Mouse (Mus musculus) forebrain, embryonic 11.5 days (tissue): ENCODE data around the gene Nav2. TPM values are rescaled to one million over a fixed set of nuclear protein-coding genes. Genes with fewer than 3 reads are reported as not detected.
A peak's percentile ranks its signal among the peaks of the same experiment; 100 is the strongest.

Experiments used
- ATAC-seq: fragments of 200-750 bp; cut with Nextera tagmentation; replicated peaks from 2 replicates; pipeline ENCODE4 v1.8.0; 2017; ENCODE audit warnings: moderate TSS enrichment; ENCODE audit not compliant: low FRiP score
- DNase-seq: peaks from one replicate; pipeline ENCODE4 v3.0.0-alpha.2; 2017; ENCODE audit warnings: low spot score
- H3K27ac ChIP-seq: fragments of 300-500 bp; sonication (generic); 2 replicates; pipeline ENCODE4 v1.5.1; 2014; ENCODE audit warnings: low read depth, low read length
- H3K27me3 ChIP-seq: fragments of 300-500 bp; sonication (generic); 2 replicates; pipeline ENCODE4 v1.6.1; 2014; ENCODE audit warnings: mild to moderate bottlenecking, low read length, mixed read lengths; ENCODE audit not compliant: control insufficient read depth, insufficient read depth
- H3K36me3 ChIP-seq: fragments of 300-500 bp; sonication (generic); 2 replicates; pipeline ENCODE4 v1.6.1; 2014; ENCODE audit warnings: mild to moderate bottlenecking, low read length, moderate library complexity, mixed read lengths; ENCODE audit not compliant: control insufficient read depth, insufficient read depth
- H3K4me1 ChIP-seq: fragments of 300-500 bp; sonication (generic); replicated peaks from 2 replicates; pipeline ENCODE4 v1.6.1; 2014; ENCODE audit warnings: low read length, mixed read lengths; ENCODE audit not compliant: control insufficient read depth, insufficient read depth
- H3K4me2 ChIP-seq: fragments of 300-500 bp; sonication (generic); 2 replicates; pipeline ENCODE4 v1.6.1; 2014; ENCODE audit warnings: low read depth, mild to moderate bottlenecking, low read length, moderate library complexity, mixed read lengths; ENCODE audit not compliant: severe bottlenecking
- H3K4me3 ChIP-seq: fragments of 300-500 bp; sonication (generic); 2 replicates; pipeline ENCODE4 v1.5.1; 2014; ENCODE audit warnings: low read depth, low read length
- H3K9ac ChIP-seq: fragments of 300-500 bp; sonication (generic); 2 replicates; pipeline ENCODE4 v1.6.1; 2014; ENCODE audit warnings: low read length
- H3K9me3 ChIP-seq: fragments of 300-500 bp; sonication (generic); 2 replicates; pipeline ENCODE4 v1.6.1; 2016; ENCODE audit warnings: low read length, mixed read lengths; ENCODE audit not compliant: control insufficient read depth
- WGBS: fragments of 180-500 bp; shearing (Covaris S2); extraction: QIAGEN DNeasy Blood & Tissue Kit; methylation state at CpG from one replicate; pipeline ENCODE4 v1.1.7; 2014; 5-methylcytosine and 5-hydroxymethylcytosine counted together
- polyA plus RNA-seq: library from polyadenylated mRNA; unstranded; fragments of >200 nt; fragmentation: Nextera tagmentation; extraction: Ambion mirVana; gene quantifications from 2 replicates; pipeline ENCODE4 v1.2.1, GENCODE M21; 2014

The Nav2 gene
- polyA plus RNA-seq, 1 experiment from 2014 or later = 7.2 TPM

DNA sequence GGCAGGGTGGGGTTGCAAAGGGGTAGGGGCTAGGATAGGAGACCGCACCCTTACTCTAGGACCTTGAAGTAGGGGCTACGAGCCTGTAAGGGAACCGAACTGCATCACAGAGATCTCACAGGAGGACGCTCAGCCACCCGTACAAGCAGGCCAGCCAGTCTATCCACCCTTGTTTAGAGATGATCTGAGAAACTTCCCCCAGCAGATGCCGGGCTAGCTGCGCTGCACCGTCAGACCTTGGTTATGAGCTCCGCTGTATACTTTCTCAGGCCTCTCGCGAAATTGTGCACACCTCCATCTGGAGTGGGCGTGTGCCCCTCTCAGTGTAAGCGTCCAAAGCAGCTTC is 50.8 kb downstream of the Nav2 start:
- peaks cover 59% of the 10 kb centered on the region for H3K27me3 ChIP-seq
- peak; percentile 45 for ATAC-seq

DNA sequence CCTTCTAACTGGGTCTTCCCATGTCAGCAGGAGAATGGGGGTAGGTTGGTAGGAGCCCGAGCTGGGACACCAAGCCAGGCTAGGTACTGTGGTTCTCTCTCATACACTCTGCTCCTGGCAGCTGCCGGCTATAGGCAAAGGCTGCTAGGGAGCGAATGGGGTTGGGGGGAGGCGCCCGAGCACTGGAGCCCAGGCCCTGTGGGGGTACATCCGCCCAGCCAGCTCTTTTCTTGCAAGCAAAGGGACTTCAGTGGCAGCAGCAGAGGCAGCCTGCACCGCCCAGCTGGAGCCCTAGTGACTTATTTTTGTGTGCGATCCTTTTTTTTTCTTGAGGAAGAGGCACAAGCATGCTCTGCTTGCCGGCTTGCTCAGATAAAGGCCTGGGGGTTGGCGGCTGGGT is 51.6 kb downstream of the Nav2 start:
- peak; percentile 71 for DNase-seq
- WGBS = 10% methylated on average over 10 of the region's 10 CpGs
- Histone ChIP-seq H3K4me3 (peak overlapping the region; percentile 6; the same call in 1 of the 2 replicates), H3K9me3 (no peaks in the 10 kb centered on the region), H3K4me2 (0 out of 2 replicates have a peak overlapping the region, but pooled peaks have one; percentile 24), H3K36me3 (no peaks in the 10 kb centered on the region), H3K27ac (no peak overlapping the region), H3K4me1 (peaks cover 6% of the 10 kb centered on the region; the same call in 1 of the 2 replicates), H3K9ac (peak overlapping the region; percentile 5; the same call in 1 of the 2 replicates), H3K27me3 (peaks cover 57% of the 10 kb centered on the region)
- no peak for ATAC-seq

More for the DNA sequence above, 50.8 kb downstream of the Nav2 start:
- Histone ChIP-seq H3K4me3 (peak overlapping the region; percentile 40), H3K9me3 (no peaks in the 10 kb centered on the region), H3K4me2 (peak overlapping the region; percentile 87), H3K9ac (peak overlapping the region; percentile 49), H3K36me3 (no peaks in the 10 kb centered on the region), H3K4me1 (peaks cover 6% of the 10 kb centered on the region; the same call in 1 of the 2 replicates), H3K27ac (no peak overlapping the region)
- no peak for DNase-seq
- WGBS = 11% methylated on average over 13 of the region's 13 CpGs

DNA sequence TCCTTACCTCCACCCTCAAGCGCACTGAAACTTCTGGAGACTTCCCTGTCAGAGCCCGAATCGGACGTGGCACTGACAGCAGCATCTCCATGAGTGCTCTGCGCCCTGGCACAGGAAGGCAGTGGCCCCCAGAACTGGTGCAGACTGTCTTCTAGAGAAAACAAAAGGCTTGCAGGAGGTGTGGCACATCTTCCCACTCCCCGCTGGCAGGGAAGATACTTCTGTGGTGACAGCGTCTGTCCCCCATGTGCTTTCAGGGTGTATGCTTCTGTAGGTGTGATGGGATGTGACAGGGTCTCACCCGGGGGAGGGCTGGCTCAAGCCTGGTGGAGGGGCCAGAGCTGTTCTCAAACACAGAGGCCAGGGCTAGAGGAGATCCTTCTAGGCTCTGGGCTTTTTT is 53.0 kb downstream of the Nav2 start:
- Histone ChIP-seq H3K9me3 (no peaks in the 10 kb centered on the region), H3K27me3 (peaks cover 52% of the 10 kb centered on the region), H3K4me3 (no peak overlapping the region), H3K4me2 (no peak overlapping the region), H3K9ac (no peak overlapping the region), H3K4me1 (peaks cover 6% of the 10 kb centered on the region; the same call in 1 of the 2 replicates), H3K27ac (no peak overlapping the region), H3K36me3 (no peaks in the 10 kb centered on the region)
- no peak for ATAC-seq
- no peak for DNase-seq
- WGBS = 46% methylated on average over 8 of the region's 8 CpGs

- Histone ChIP-seq H3K9ac (no peak overlapping the region), H3K4me2 (no peak overlapping the region), H3K9me3 (no peaks in the 10 kb centered on the region), H3K27ac (no peak overlapping the region), H3K4me1 (peaks cover 6% of the 10 kb centered on the region; the same call in 1 of the 2 replicates), H3K4me3 (no peak overlapping the region), H3K27me3 (peaks cover 48% of the 10 kb centered on the region), H3K36me3 (no peaks in the 10 kb centered on the region)
- ATAC-seq (no peak), DNase-seq (no peak)
- 63% methylated on average over 4 of the region's 4 CpGs for WGBS
Observed at GRCm38 (mm10) chr7:48961935-48962334, 53.4 kb downstream of the Nav2 start.

DNA sequence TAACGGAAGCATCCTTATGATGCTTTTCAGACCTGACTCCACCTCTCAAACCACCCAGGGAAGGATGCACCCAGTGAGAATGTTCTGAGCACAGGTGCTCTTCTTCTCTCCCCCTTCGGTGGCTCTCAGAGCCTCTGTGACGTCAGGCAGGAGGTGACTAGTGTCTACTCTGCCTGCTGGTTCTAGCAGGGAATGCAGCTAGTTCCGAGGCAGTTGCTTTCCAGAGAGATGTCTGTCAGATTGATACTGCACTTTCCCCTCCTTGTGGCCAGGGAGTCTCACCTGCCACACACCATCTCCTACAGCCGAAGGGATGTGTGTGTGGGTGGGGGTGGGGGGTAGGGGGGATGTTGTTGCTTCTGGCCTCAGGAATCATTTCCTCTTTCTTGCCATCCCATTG is 54.6 kb downstream of the Nav2 start:
- H3K27me3 ChIP-seq = peaks cover 36% of the 10 kb centered on the region
- no peak overlapping the region for H3K27ac ChIP-seq
- H3K4me1 ChIP-seq = peaks cover 6% of the 10 kb centered on the region; the same call in 1 of the 2 replicates
- no peak overlapping the region for H3K4me3 ChIP-seq
- DNase-seq (no peak), ATAC-seq (no peak)
- 48% methylated on average over 5 of the region's 5 CpGs for WGBS
- no peaks in the 10 kb centered on the region for H3K9me3 ChIP-seq
- H3K36me3 ChIP-seq = no peaks in the 10 kb centered on the region
- no peak overlapping the region for H3K9ac ChIP-seq
- H3K4me2 ChIP-seq = no peak overlapping the region

GRCm38 (mm10) chr7:48963554-48963953 is 55.0 kb downstream of the Nav2 start:
- H3K4me2 ChIP-seq = no peak overlapping the region
- H3K9ac ChIP-seq = no peak overlapping the region

DNA sequence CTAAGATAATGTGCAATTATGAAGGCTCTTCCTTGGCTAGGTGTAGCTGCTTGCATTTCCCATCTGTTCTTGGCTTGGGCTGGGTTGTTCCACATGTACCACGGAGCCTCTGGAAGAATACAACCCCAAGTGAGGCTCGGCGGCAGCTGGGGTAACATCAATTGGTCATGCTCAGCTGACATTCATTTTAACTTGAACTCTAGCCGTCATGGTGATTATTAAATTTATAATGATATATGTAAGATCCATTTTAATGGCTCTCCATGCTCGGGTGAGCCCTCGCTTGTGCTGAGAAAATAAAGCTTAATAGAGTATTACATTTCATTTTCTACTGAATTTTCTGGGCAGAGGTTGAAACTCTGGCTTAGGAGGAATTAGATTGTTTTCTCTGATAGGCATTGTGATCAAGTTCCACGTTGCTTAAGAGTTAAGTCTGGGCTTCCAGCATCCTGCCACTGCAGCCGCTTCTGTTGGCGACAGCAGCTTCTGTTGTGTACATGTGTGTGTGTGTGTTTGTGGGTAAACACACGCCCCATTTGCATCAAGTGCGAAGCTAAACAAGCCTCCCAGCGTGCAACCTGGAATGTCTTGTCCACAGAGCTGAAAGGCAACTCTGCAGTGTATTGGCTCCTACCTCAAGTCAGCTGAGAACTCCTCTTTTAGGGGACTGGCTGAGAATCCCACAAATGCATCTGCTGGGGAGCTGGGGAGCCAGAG is 57.4 kb downstream of the Nav2 start:
- H3K9me3 ChIP-seq = no peaks in the 10 kb centered on the region
- H3K4me1 ChIP-seq = no peaks in the 10 kb centered on the region; the same call in 1 of the 2 replicates
- H3K27ac ChIP-seq = no peak overlapping the region
- H3K4me2 ChIP-seq = no peak overlapping the region
- H3K9ac ChIP-seq = no peak overlapping the region
- DNase-seq (no peak), ATAC-seq (no peak)
- no peaks in the 10 kb centered on the region for H3K36me3 ChIP-seq
- H3K27me3 ChIP-seq = peaks cover 19% of the 10 kb centered on the region
- H3K4me3 ChIP-seq = no peak overlapping the region
- WGBS = 62% methylated on average over 12 of the region's 12 CpGs

More at GRCm38 (mm10) chr7:48963554-48963953, 55.0 kb downstream of the Nav2 start:
- no peaks in the 10 kb centered on the region for H3K36me3 ChIP-seq
- 66% methylated on average over 4 of the region's 4 CpGs for WGBS
- no peak overlapping the region for H3K27ac ChIP-seq
- ATAC-seq (no peak), DNase-seq (no peak)
- no peak overlapping the region for H3K4me3 ChIP-seq
- no peaks in the 10 kb centered on the region for H3K9me3 ChIP-seq
- H3K27me3 ChIP-seq = peaks cover 35% of the 10 kb centered on the region
- H3K4me1 ChIP-seq = peaks cover 6% of the 10 kb centered on the region; the same call in 1 of the 2 replicates

- Histone ChIP-seq H3K4me1 (no peaks in the 10 kb centered on the region), H3K4me3 (no peak overlapping the region), H3K27ac (no peak overlapping the region), H3K36me3 (no peaks in the 10 kb centered on the region), H3K27me3 (no peaks in the 10 kb centered on the region), H3K4me2 (no peak overlapping the region), H3K9me3 (no peaks in the 10 kb centered on the region), H3K9ac (no peak overlapping the region)
- ATAC-seq = no peak
- WGBS = 71% methylated on average over 7 of the region's 7 CpGs
- DNase-seq = no peak
Observed at GRCm38 (mm10) chr7:48981013-48981412, 72.5 kb downstream of the Nav2 start.

DNA sequence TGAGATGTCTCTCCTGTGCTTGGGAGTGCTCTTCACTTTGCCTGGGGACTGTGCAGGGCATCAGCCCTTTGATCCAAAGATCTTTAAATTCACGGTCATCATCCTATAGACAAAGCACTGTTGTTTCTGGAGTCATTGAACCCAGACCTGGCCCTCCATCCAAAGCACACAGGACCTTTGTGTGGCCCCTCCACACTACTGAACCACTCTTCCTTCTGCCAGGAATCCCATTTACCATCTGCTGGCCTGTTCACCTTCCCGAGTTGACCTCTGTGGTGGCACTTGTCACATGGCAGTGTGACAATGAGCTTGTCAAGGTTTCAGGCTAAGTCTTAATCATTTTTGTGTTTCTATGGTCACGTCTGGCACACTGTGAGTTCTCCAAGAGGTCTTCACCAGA is 73.3 kb downstream of the Nav2 start:
- no peak overlapping the region for H3K4me2 ChIP-seq
- WGBS = 61% methylated on average over 3 of the region's 3 CpGs
- H3K27ac ChIP-seq = no peak overlapping the region
- no peaks in the 10 kb centered on the region for H3K27me3 ChIP-seq
- no peak overlapping the region for H3K9ac ChIP-seq
- no peak overlapping the region for H3K4me3 ChIP-seq
- H3K4me1 ChIP-seq = no peaks in the 10 kb centered on the region
- no peak for DNase-seq
- H3K9me3 ChIP-seq = no peaks in the 10 kb centered on the region
- no peak for ATAC-seq
- H3K36me3 ChIP-seq = no peaks in the 10 kb centered on the region
